Mouse (Mus musculus): ENCODE measurements around the gene Stk40. TPM values are rescaled to one million over a fixed set of nuclear protein-coding genes. Genes with fewer than 3 reads are reported as not detected.
A peak's percentile ranks its signal among the peaks of the same experiment; 100 is the strongest.
"Not testable (repeated sequence)": the region's sequence is repeated elsewhere in the genome, so short reads cannot be mapped to it uniquely, and the experiment has no call there.

The Stk40 gene
- total RNA-seq (2021), result 10 to 100 TPM; 41.4 to 52.6 TPM
- long read RNA-seq, experiment 1, transcript Stk40-201 (11 exons, 3,492 nt), result major isoform, 13 of 27 reads
- long read RNA-seq, experiment 1, partial matches to known transcripts, result 2 of 27 reads
- long read RNA-seq, experiment 1, other reads (novel, unspliced or antisense), result 12 of 27 reads
- long read RNA-seq, experiment 2, transcript Stk40-201 (11 exons, 3,492 nt), result major isoform, 5 of 11 reads
- long read RNA-seq, experiment 2, partial matches to known transcripts, result 1 of 11 reads
- long read RNA-seq, experiment 2, other reads (novel, unspliced or antisense), result 5 of 11 reads

- DNase-seq, result peak; percentile 96 to 98
Observed at GRCm38 (mm10) chr4:126103590-126104068, at the start of gene Stk40. Gene Stk40, plus strand, starts transcription at chr4:126103957.

GRCm38 (mm10) chr4:126057207-126058133, 46.3 kb upstream of the Stk40 start:
- DNase-seq, result no peak

- peak; percentile 91 to 93 for DNase-seq
Observed at GRCm38 (mm10) chr4:126058134-126058996, 45.4 kb upstream of the Stk40 start, which contains the start of gene Oscp1. Gene Oscp1, plus strand, starts transcription at chr4:126058565.

GRCm38 (mm10) chr4:126058997-126059362, 44.8 kb upstream of the Stk40 start:
- DNase-seq, result no peak

- DNase-seq, result no peak
Observed at GRCm38 (mm10) chr4:126062856-126063255, 40.9 kb upstream of the Stk40 start.

GRCm38 (mm10) chr4:126065241-126065640, 38.5 kb upstream of the Stk40 start:
- DNase-seq, result no peak

GRCm38 (mm10) chr4:126067401-126068077, 36.2 kb upstream of the Stk40 start:
- peak; percentile 54 to 59 for DNase-seq

- no peak for DNase-seq
Observed at GRCm38 (mm10) chr4:126068842-126069241, 34.9 kb upstream of the Stk40 start.

GRCm38 (mm10) chr4:126077833-126078232, 25.9 kb upstream of the Stk40 start:
- no peak for DNase-seq

GRCm38 (mm10) chr4:126079266-126079665, 24.5 kb upstream of the Stk40 start:
- peak in 1 of 2 experiments; percentile 21 for DNase-seq

GRCm38 (mm10) chr4:126081601-126082000, 22.2 kb upstream of the Stk40 start:
- DNase-seq, result no peak

- DNase-seq, result no peak
Observed at GRCm38 (mm10) chr4:126083021-126083420, 20.7 kb upstream of the Stk40 start.

GRCm38 (mm10) chr4:126084382-126084781, 19.4 kb upstream of the Stk40 start:
- no peak for DNase-seq

- peak; percentile 87 to 88 for DNase-seq
Observed at GRCm38 (mm10) chr4:126085996-126086576, 17.7 kb upstream of the Stk40 start.

GRCm38 (mm10) chr4:126090101-126090847, 13.5 kb upstream of the Stk40 start:
- no peak for DNase-seq

GRCm38 (mm10) chr4:126090848-126091124, 13.0 kb upstream of the Stk40 start:
- no peak for DNase-seq

GRCm38 (mm10) chr4:126091873-126092272, 11.9 kb upstream of the Stk40 start:
- DNase-seq, result no peak

GRCm38 (mm10) chr4:126095622-126096430, 7.9 kb upstream of the Stk40 start:
- not testable (repeated sequence) for DNase-seq

GRCm38 (mm10) chr4:126096464-126097111, 7.2 kb upstream of the Stk40 start, which contains the start of gene Lsm10:
Gene Lsm10, plus strand, starts transcription at chr4:126096623.
- peak; percentile 96 to 98 for DNase-seq

All from heart, adult 18-20 months (tissue).